Mouse (Mus musculus) brain, embryonic 14.5 days (tissue): ENCODE results near the gene Slc9a6.

ENCODE experiments used
- CTCF ChIP-seq: fragments of 200-500 bp; IDR thresholded peaks from 2 replicates; pipeline ENCODE4 v1.5.1; 2012; ENCODE audit warnings: inconsistent platforms, mild to moderate bottlenecking, moderate library complexity, borderline replicate concordance; ENCODE audit not compliant: insufficient read depth, insufficient read length; ENCODE audit errors: extremely low read depth
- POLR2A ChIP-seq: fragments of 200-500 bp; IDR thresholded peaks from 2 replicates; pipeline ENCODE4 v1.6.1; 2012; ENCODE audit warnings: mild to moderate bottlenecking, inconsistent platforms, borderline replicate concordance; ENCODE audit not compliant: poor library complexity, insufficient read depth, insufficient read length, severe bottlenecking; ENCODE audit errors: extremely low read depth

DNA sequence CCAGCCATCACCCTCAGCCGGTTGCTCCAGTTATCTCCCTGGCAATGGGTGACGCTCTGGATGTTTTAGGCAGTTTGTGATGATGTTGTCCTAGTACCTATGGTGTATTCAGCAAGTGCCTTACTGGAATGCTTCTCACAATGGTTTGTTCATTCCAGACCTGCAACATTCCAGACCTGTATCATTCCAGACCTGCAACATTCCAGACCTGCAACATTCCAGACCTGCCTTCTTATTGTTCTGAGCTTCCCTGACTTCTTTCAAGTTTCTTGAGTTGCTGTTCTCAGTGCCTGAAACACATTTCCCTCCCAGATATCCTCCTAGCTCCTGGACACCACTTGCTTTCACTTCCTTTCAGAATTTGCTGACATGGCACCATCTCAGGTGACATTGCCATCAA lies 85.0 kb downstream of the Slc9a6 start:
- no peak for TF ChIP-seq CTCF
- TF ChIP-seq POLR2A: no peak
